Comparison of ENCODE assay signal across 30 mouse cellular contexts in the genomic region with DNA sequence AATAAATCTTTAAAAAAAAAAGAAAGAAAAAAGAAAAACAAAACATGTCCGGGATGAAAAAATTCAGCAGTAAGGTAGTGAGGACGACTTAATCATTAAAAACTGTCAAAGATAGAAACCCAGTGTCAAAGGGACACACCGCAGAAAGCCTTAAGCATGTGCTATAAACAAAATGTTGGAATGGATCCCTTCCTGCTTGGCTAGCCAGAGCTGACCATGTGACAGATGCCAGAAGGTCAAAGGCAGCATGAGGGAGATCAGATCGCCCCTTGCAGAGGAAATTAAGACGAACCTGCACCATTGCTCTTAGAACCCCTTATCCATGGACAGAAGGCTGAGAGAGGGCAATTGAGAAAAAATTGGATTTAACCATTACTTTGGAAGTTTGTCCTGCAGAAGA. TPM values are rescaled to one million over a fixed set of nuclear protein-coding genes. Genes with fewer than 3 reads are reported as not detected.
A peak's percentile ranks its signal among the peaks of the same experiment; 100 is the strongest.
DNase-seq lines count a peak whose midpoint lies in the region; ATAC-seq and TF ChIP-seq lines count a peak whose summit lies in the region.
"Had no signal": no experiment of that assay in that cellular context is flagged by ENCODE, and none has a peak within 500 bp of the region (broad histone marks: within the 10 kb centered on the region; RNA-seq: fewer than 3 reads in every experiment).

No protein-coding gene starts in this region.

- no peaks in the 10 kb centered on the region for H3K9me3 ChIP-seq in kidney, embryonic 15.5 days (replicated peaks)
- H3K9me3 ChIP-seq in forebrain, embryonic 11.5 days (ENCODE audit: control insufficient read depth, low read length) = no peaks in the 10 kb centered on the region
- H3K9me3 ChIP-seq: embryonic facial prominence, embryonic 12.5 days; forebrain, embryonic 15.5 days; heart, embryonic 13.5 days; hindbrain, embryonic 10.5 days; hindbrain, embryonic 15.5 days; megakaryocyte, embryonic 14.5 days; midbrain, embryonic 13.5 days; neural tube, embryonic 13.5 days had no signal

- peak; percentile 35 for DNase-seq in kidney, adult 18-20 months
- peak; percentile 28 to 64 for DNase-seq in kidney, adult 8-10 months
- peak; percentile 47 for DNase-seq in kidney, postnatal 14 days
- DNase-seq in frontal cortex, postnatal 14 days (ENCODE audit: low spot score in 2 of 2) = no peak
- DNase-seq in cerebellum, adult 9-11 months = no peak
- no peak for DNase-seq in forebrain, embryonic 11.5 days (ENCODE audit: low spot score)
- DNase-seq: adrenal gland, postnatal 10 days; cerebellum, adult 11-12 months; cerebellum, postnatal 25 days; gastrocnemius, adult 2 months; gastrocnemius, postnatal 36 days; heart, adult 2 months; layer of hippocampus, postnatal 36 days; liver; thymus, adult 2 months; thymus, postnatal 4 days had no signal

- H3K27ac ChIP-seq in kidney, embryonic 15.5 days = no peak overlapping the region
- H3K27ac ChIP-seq in bone marrow macrophage, adult 2 months (ENCODE audit: insufficient read depth, low read depth, low read length) = peak overlapping the region; percentile 59
- no peak overlapping the region for H3K27ac ChIP-seq in forebrain, embryonic 11.5 days (ENCODE audit: low read depth, low read length)
- H3K27ac ChIP-seq: embryonic facial prominence, embryonic 12.5 days; forebrain, embryonic 15.5 days; gastrocnemius, adult 2 months; heart, adult 2 months; heart, embryonic 13.5 days; hindbrain, embryonic 10.5 days; hindbrain, embryonic 15.5 days; liver, embryonic 14.5 days; midbrain, embryonic 13.5 days; neural tube, embryonic 13.5 days had no signal

- no peak overlapping the region for H3K9ac ChIP-seq in kidney, embryonic 15.5 days
- H3K9ac ChIP-seq in forebrain, embryonic 11.5 days (ENCODE audit: low read length) = no peak overlapping the region
- H3K9ac ChIP-seq: embryonic facial prominence, embryonic 12.5 days; forebrain, embryonic 15.5 days; heart, embryonic 13.5 days; hindbrain, embryonic 15.5 days; liver, embryonic 14.5 days; midbrain, embryonic 13.5 days; neural tube, embryonic 13.5 days had no signal

- no peaks in the 10 kb centered on the region for H3K27me3 ChIP-seq in kidney, embryonic 15.5 days
- H3K27me3 ChIP-seq in forebrain, embryonic 11.5 days (ENCODE audit: control insufficient read depth, insufficient read depth, low read length) = no peaks in the 10 kb centered on the region
- H3K27me3 ChIP-seq: embryonic facial prominence, embryonic 12.5 days; forebrain, embryonic 15.5 days; heart, embryonic 13.5 days; hindbrain, embryonic 15.5 days; midbrain, embryonic 13.5 days; neural tube, embryonic 13.5 days; Patski had no signal

- H3K36me3 ChIP-seq in kidney, embryonic 15.5 days = no peaks in the 10 kb centered on the region
- no peaks in the 10 kb centered on the region for H3K36me3 ChIP-seq in forebrain, embryonic 11.5 days (ENCODE audit: control insufficient read depth, insufficient read depth, low read length)
- H3K36me3 ChIP-seq: embryonic facial prominence, embryonic 12.5 days; forebrain, embryonic 15.5 days; heart, embryonic 13.5 days; hindbrain, embryonic 10.5 days; hindbrain, embryonic 15.5 days; midbrain, embryonic 13.5 days; neural tube, embryonic 13.5 days had no signal

- no peak overlapping the region for H3K4me3 ChIP-seq in kidney, embryonic 15.5 days (replicated peaks)
- no peak overlapping the region for H3K4me3 ChIP-seq in bone marrow macrophage, adult 2 months (ENCODE audit: insufficient read depth, low read length)
- H3K4me3 ChIP-seq in forebrain, embryonic 11.5 days (ENCODE audit: low read depth, low read length) = no peak overlapping the region
- H3K4me3 ChIP-seq: embryonic facial prominence, embryonic 12.5 days; forebrain, embryonic 15.5 days; gastrocnemius, adult 2 months; heart, adult 2 months; heart, embryonic 13.5 days; hindbrain, embryonic 10.5 days; hindbrain, embryonic 15.5 days; megakaryocyte, embryonic 14.5 days; midbrain, embryonic 13.5 days; neural tube, embryonic 13.5 days had no signal

- TF ChIP-seq POLR2A in bone marrow macrophage, adult 2 months (IDR thresholded peaks at IDR 0.05; ENCODE audit: borderline replicate concordance, low read depth, low read length) = no peak

- no peak overlapping the region for H3K4me2 ChIP-seq in kidney, embryonic 15.5 days
- H3K4me2 ChIP-seq in forebrain, embryonic 11.5 days (ENCODE audit: low read depth, low read length, severe bottlenecking) = no peak overlapping the region
- H3K4me2 ChIP-seq: embryonic facial prominence, embryonic 12.5 days; forebrain, embryonic 15.5 days; heart, embryonic 13.5 days; hindbrain, embryonic 15.5 days; midbrain, embryonic 13.5 days; neural tube, embryonic 13.5 days had no signal

- ATAC-seq in kidney, embryonic 15.5 days (replicated peaks; ENCODE audit: low FRiP score) = no peak; the same call in 1 of the 2 replicates
- ATAC-seq in forebrain, embryonic 11.5 days (replicated peaks; ENCODE audit: low FRiP score) = no peak
- ATAC-seq: forebrain, embryonic 15.5 days; inflammation-experienced regulatory T-cells, adult 6 months; lung, postnatal 0 days; midbrain, embryonic 13.5 days; Patski had no signal

- no peak for TF ChIP-seq CTCF in bone marrow macrophage, adult 2 months (IDR thresholded peaks at IDR 0.05; ENCODE audit: low read depth, low read length)

- WGBS in kidney, embryonic 15.5 days = 33% methylated on average over 5 of the region's 5 CpGs
- WGBS in forebrain, embryonic 11.5 days = 90% methylated on average over 5 of the region's 5 CpGs

- peaks cover 12% of the 10 kb centered on the region for H3K4me1 ChIP-seq in kidney, embryonic 15.5 days
- H3K4me1 ChIP-seq in bone marrow macrophage, adult 2 months (ENCODE audit: control insufficient read depth, insufficient read depth, low read length) = peaks cover 27% of the 10 kb centered on the region
- H3K4me1 ChIP-seq in forebrain, embryonic 11.5 days (replicated peaks; ENCODE audit: control insufficient read depth, insufficient read depth, low read length) = no peaks in the 10 kb centered on the region
- H3K4me1 ChIP-seq: embryonic facial prominence, embryonic 12.5 days; forebrain, embryonic 15.5 days; hindbrain, embryonic 15.5 days; midbrain, embryonic 13.5 days; neural tube, embryonic 13.5 days had no signal

RNA-seq across cellular contexts. Expression of gene Slamf9, which starts 5.8 kb away (rescaled TPM):
- 0.73 and 1.1 TPM in 2 replicates for polyA plus RNA-seq in kidney, embryonic 15.5 days (2015; fragmentation: Nextera tagmentation; extraction: Ambion mirVana)
- polyA plus RNA-seq in bone marrow macrophage, adult 2 months (2012; ENCODE audit: insufficient read depth, insufficient read length, missing spikeins) = 90.6 and 98.9 TPM in 2 replicates
- 0.27 and 0.28 TPM in 2 replicates for polyA plus RNA-seq in forebrain, embryonic 11.5 days (2014; fragmentation: Nextera tagmentation; extraction: Ambion mirVana)
- polyA plus RNA-seq: forebrain, embryonic 15.5 days; hindbrain, embryonic 10.5 days; neural tube, embryonic 13.5 days had no signal

RNA-seq across cellular contexts. Expression of gene Igsf9, which starts 12.2 kb away (rescaled TPM):
- 45.0 and 46.0 TPM in 2 replicates for polyA plus RNA-seq in kidney, embryonic 15.5 days (2015; fragmentation: Nextera tagmentation; extraction: Ambion mirVana)
- 6.3 and 7.6 TPM in 2 replicates for polyA plus RNA-seq in bone marrow macrophage, adult 2 months (2012; ENCODE audit: insufficient read depth, insufficient read length, missing spikeins)
- polyA plus RNA-seq in forebrain, embryonic 11.5 days (2014; fragmentation: Nextera tagmentation; extraction: Ambion mirVana) = 83.2 and 94.4 TPM in 2 replicates

RNA-seq across cellular contexts. Expression of gene Tagln2, which starts 30.5 kb away (rescaled TPM):
- 246 and 251 TPM in 2 replicates for polyA plus RNA-seq in kidney, embryonic 15.5 days (2015; fragmentation: Nextera tagmentation; extraction: Ambion mirVana)
- polyA plus RNA-seq in bone marrow macrophage, adult 2 months (2012; ENCODE audit: insufficient read depth, insufficient read length, missing spikeins) = 316 and 321 TPM in 2 replicates
- 38.5 and 38.6 TPM in 2 replicates for polyA plus RNA-seq in forebrain, embryonic 11.5 days (2014; fragmentation: Nextera tagmentation; extraction: Ambion mirVana)

RNA-seq across cellular contexts. Expression of gene Cfap45, which starts 51.2 kb away (rescaled TPM):
- polyA plus RNA-seq in kidney, embryonic 15.5 days (2015; fragmentation: Nextera tagmentation; extraction: Ambion mirVana) = 1.4 and 2.2 TPM in 2 replicates
- 0.87 and 1.2 TPM in 2 replicates for polyA plus RNA-seq in bone marrow macrophage, adult 2 months (2012; ENCODE audit: insufficient read depth, insufficient read length, missing spikeins)
- 1.2 and 1.3 TPM in 2 replicates for polyA plus RNA-seq in forebrain, embryonic 11.5 days (2014; fragmentation: Nextera tagmentation; extraction: Ambion mirVana)

Comparison
In these comparisons a context has a peak if more than half of its experiments do, and no peak if none do; other contexts are left out.
1. DNase-seq: peak in kidney, adult 18-20 months (single experiment), kidney, adult 8-10 months (2 of 2) and kidney, postnatal 14 days (single experiment); none in frontal cortex, postnatal 14 days (0 of 2), cerebellum, adult 9-11 months (single experiment) and forebrain, embryonic 11.5 days (single experiment).
2. RNA of gene Slamf9, which starts 5.8 kb away (polyA plus RNA-seq): 90.6 to 98.9 TPM in bone marrow macrophage, adult 2 months; 0.73 to 1.1 TPM in kidney, embryonic 15.5 days and 0.27 to 0.28 TPM in forebrain, embryonic 11.5 days; every median in the first group is over 10 times any median in the second.